Mouse (Mus musculus): ENCODE measurements around the gene Tdp1.

- no peak for TF ChIP-seq CTCF (IDR thresholded peaks at IDR 0.05; ENCODE audit: borderline replicate concordance, extremely low read depth, insufficient read depth, insufficient read length)
- no peak for TF ChIP-seq POLR2A (IDR thresholded peaks at IDR 0.05; ENCODE audit: borderline replicate concordance, extremely low read depth, insufficient read depth, insufficient read length, poor library complexity, severe bottlenecking)
Measured at GRCm38 (mm10) chr12:99942441-99942840, 58.1 kb downstream of the Tdp1 start.

Measured in brain, embryonic 14.5 days (tissue).